Mouse (Mus musculus): Measurements from ENCODE around the gene Mgl2. TPM values are rescaled to one million over a fixed set of nuclear protein-coding genes. Genes with fewer than 3 reads are reported as not detected.
"Not testable (repeated sequence)": the region's sequence is repeated elsewhere in the genome, so short reads cannot be mapped to it uniquely, and the experiment has no call there.

The Mgl2 gene
- polyA plus RNA-seq, 1 experiment = 0.93 TPM

DNA sequence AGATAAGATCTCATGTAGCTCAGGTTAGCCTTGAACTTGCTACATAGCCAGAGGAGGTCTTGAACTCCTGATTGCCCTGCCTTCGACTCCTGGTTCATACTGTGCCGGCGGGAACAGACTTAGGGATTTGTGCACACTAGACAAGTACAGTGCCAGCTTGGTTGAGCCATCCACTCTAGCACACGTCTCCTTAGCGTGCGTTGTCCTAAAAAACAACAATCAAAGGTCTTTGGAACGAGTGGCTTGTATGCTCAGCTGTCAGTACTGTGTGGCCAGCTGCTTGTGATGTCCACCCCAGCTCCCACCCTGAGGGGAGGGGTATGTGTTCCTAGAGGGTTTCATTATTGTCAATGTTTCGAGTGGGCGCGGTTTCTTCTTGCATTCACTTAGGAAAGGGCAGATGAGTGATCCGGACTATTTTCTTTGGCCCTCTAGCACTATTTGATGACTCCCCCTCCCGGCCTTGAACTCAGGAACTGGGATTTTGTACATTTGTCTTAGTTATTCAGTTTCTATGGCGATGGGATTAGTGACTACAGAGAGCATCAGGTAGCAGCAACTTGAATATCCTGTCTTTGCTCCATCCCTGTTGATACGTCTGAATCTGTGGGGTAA is 26.3 kb upstream of the Mgl2 start:
- H3K36me3 ChIP-seq (ENCODE audit: control insufficient read depth, insufficient read depth, low read length) = no peaks in the 10 kb centered on the region
- no peak overlapping the region for H3K4me3 ChIP-seq (ENCODE audit: low read depth, low read length)
- H3K27ac ChIP-seq (ENCODE audit: insufficient read depth, low read depth, low read length) = no peak overlapping the region
- no peaks in the 10 kb centered on the region for H3K4me1 ChIP-seq (ENCODE audit: control insufficient read depth, insufficient read depth, insufficient read length, low read length)
- H3K27me3 ChIP-seq (ENCODE audit: control insufficient read depth, insufficient read depth, low read length) = no peaks in the 10 kb centered on the region; the same call in 1 of the 2 replicates
- WGBS = 77% methylated on average over 14 of the region's 14 CpGs
- TF ChIP-seq CTCF (IDR thresholded peaks at IDR 0.05; ENCODE audit: extremely low read depth, insufficient read length, insufficient replicate concordance, low read depth, low read length) (no peak), POLR2A (IDR thresholded peaks at IDR 0.05; ENCODE audit: low read depth, low read length) (no peak)

DNA sequence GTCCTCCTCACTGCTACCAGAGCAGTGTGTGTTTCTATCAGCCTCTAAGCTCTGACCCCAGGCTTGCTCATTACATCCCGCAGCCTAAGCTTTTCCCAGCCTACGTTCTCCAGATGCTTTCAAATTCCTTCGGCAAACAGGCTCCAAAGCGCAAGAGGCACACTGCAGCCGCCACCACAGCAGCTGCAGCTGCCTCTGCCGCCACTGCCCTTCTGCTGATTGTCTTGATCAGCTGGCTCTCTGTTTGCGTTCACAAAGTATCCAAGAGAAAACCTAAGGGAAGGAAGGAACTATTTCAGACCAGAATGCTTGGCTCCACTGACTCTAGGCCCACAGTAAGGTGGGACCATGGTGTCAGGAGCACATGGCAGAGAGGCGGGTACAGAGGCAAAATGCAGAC is 23.0 kb upstream of the Mgl2 start:
- no peak for TF ChIP-seq CTCF (IDR thresholded peaks at IDR 0.05; ENCODE audit: extremely low read depth, insufficient read length, insufficient replicate concordance, low read depth, low read length)
- TF ChIP-seq POLR2A (IDR thresholded peaks at IDR 0.05; ENCODE audit: low read depth, low read length) = no peak
- H3K27me3 ChIP-seq (ENCODE audit: control insufficient read depth, insufficient read depth, low read length) = no peaks in the 10 kb centered on the region; the same call in 1 of the 2 replicates
- 50% methylated on average over 8 of the region's 8 CpGs for WGBS

DNA sequence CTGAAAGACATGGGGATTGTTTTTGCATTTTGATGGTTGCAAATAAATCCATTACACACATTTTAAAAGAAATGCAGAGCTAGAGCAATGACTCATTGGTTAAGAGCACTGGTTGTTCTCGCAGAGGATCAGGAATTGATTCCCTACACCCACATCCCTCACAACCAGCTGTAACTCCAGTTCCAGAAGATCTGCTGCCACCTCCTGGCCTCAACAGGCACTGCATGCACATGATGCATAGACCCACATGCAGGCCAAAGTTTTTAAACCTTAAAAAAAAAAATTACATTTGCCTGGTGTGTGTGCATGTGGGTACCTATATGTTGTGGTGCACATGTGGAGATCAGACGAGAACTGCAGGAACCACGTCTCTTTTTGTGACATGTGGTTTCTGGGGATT is 20.0 kb upstream of the Mgl2 start:
- 69% methylated on average over 3 of the region's 3 CpGs for WGBS
- no peak for TF ChIP-seq POLR2A (IDR thresholded peaks at IDR 0.05; ENCODE audit: low read depth, low read length)
- peak; percentile 67; the same call in 1 of the 2 replicates for TF ChIP-seq CTCF (IDR thresholded peaks at IDR 0.05; ENCODE audit: extremely low read depth, insufficient read length, insufficient replicate concordance, low read depth, low read length)
- no peaks in the 10 kb centered on the region for H3K36me3 ChIP-seq (ENCODE audit: control insufficient read depth, insufficient read depth, low read length)
- H3K27ac ChIP-seq (ENCODE audit: insufficient read depth, low read depth, low read length) = no peak overlapping the region
- H3K4me3 ChIP-seq (ENCODE audit: low read depth, low read length) = no peak overlapping the region
- peaks cover 6% of the 10 kb centered on the region for H3K4me1 ChIP-seq (ENCODE audit: control insufficient read depth, insufficient read depth, insufficient read length, low read length)
- no peaks in the 10 kb centered on the region for H3K27me3 ChIP-seq (ENCODE audit: control insufficient read depth, insufficient read depth, low read length)

More for the DNA sequence above, 23.0 kb upstream of the Mgl2 start:
- no peaks in the 10 kb centered on the region for H3K36me3 ChIP-seq (ENCODE audit: control insufficient read depth, insufficient read depth, low read length)
- H3K27ac ChIP-seq (ENCODE audit: insufficient read depth, low read depth, low read length) = no peak overlapping the region
- H3K4me3 ChIP-seq (ENCODE audit: low read depth, low read length) = no peak overlapping the region
- no peaks in the 10 kb centered on the region for H3K4me1 ChIP-seq (ENCODE audit: control insufficient read depth, insufficient read depth, insufficient read length, low read length)

DNA sequence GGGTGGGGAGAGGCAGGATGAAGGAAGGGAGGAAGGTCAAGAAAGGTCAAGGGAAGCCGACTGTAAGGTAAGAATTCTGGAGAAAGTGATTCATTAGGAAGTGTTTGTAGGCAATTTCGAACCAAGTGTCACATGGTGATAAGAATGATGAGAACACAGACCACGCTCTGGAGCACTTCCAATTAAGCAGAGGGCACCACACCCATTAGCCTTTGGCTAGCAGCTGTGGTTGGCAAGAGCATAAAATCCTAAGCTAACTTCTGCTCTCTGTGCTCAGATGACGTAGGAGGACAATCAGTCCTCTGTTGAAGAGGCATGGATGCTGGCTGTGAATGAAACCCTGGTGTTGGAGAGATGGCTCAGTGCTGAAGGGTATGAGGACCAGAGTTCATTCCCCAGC is 15.6 kb upstream of the Mgl2 start:
- WGBS = 8% methylated on average over 4 of the region's 4 CpGs
- no peak overlapping the region for H3K27ac ChIP-seq (ENCODE audit: insufficient read depth, low read depth, low read length)
- H3K36me3 ChIP-seq (ENCODE audit: control insufficient read depth, insufficient read depth, low read length) = no peaks in the 10 kb centered on the region
- peaks cover 6% of the 10 kb centered on the region for H3K4me1 ChIP-seq (ENCODE audit: control insufficient read depth, insufficient read depth, insufficient read length, low read length)
- no peak for TF ChIP-seq CTCF (IDR thresholded peaks at IDR 0.05; ENCODE audit: extremely low read depth, insufficient read length, insufficient replicate concordance, low read depth, low read length)
- no peak for TF ChIP-seq POLR2A (IDR thresholded peaks at IDR 0.05; ENCODE audit: low read depth, low read length)
- no peaks in the 10 kb centered on the region for H3K27me3 ChIP-seq (ENCODE audit: control insufficient read depth, insufficient read depth, low read length)
- H3K4me3 ChIP-seq (ENCODE audit: low read depth, low read length) = no peak overlapping the region

DNA sequence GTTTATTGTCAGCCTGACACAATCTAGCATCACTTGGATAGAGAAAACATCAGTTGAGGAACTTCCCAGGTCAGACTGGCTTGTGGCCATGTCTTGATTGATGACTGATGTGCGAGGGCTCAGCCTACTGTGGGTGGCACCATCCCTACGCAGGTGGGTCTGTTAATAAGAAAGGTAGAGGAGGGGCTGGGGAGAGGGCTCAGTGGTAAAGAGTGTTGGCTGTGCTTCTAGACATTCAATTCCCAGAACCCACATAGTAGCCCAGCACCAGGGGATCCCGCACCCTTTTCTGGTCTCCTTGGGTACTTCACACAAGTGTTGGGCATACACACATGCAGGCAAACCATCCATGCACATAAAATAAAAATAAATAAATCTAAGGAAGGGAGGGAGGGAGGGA is 14.2 kb upstream of the Mgl2 start:
- Histone ChIP-seq H3K27ac (ENCODE audit: insufficient read depth, low read depth, low read length) (no peak overlapping the region), H3K4me3 (ENCODE audit: low read depth, low read length) (no peak overlapping the region), H3K36me3 (ENCODE audit: control insufficient read depth, insufficient read depth, low read length) (no peaks in the 10 kb centered on the region), H3K4me1 (ENCODE audit: control insufficient read depth, insufficient read depth, insufficient read length, low read length) (peaks cover 6% of the 10 kb centered on the region), H3K27me3 (ENCODE audit: control insufficient read depth, insufficient read depth, low read length) (no peaks in the 10 kb centered on the region)
- WGBS = 95% methylated on average over 3 of the region's 3 CpGs
- TF ChIP-seq POLR2A (IDR thresholded peaks at IDR 0.05; ENCODE audit: low read depth, low read length) = no peak

DNA sequence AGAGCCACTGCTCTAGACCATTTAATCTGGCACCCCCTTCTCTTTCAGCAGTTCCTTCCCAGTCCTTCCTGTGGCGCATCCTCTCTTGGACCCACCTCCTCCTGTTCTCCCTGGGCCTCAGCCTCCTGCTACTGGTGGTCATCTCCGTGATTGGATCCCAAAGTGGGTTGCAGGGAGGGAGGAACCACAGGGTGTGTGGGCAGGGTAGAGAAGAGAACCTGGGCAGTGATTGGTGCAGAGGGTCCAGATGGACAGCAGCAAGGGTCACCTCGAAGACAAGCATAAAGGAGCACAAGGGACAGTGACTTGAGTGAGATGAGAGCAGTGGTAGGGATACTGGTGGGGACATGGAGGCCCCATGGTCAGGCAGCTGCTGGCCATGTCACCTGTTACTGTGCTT is 4.9 kb downstream of the Mgl2 start:
- H3K27ac ChIP-seq (ENCODE audit: insufficient read depth, low read depth, low read length); H3K4me1 ChIP-seq (ENCODE audit: control insufficient read depth, insufficient read depth, insufficient read length, low read length); H3K4me3 ChIP-seq (ENCODE audit: low read depth, low read length); H3K27me3 ChIP-seq (ENCODE audit: control insufficient read depth, insufficient read depth, low read length); H3K36me3 ChIP-seq (ENCODE audit: control insufficient read depth, insufficient read depth, low read length): not testable (repeated sequence)
- 71% methylated on average over 3 of the region's 3 CpGs for WGBS

DNA sequence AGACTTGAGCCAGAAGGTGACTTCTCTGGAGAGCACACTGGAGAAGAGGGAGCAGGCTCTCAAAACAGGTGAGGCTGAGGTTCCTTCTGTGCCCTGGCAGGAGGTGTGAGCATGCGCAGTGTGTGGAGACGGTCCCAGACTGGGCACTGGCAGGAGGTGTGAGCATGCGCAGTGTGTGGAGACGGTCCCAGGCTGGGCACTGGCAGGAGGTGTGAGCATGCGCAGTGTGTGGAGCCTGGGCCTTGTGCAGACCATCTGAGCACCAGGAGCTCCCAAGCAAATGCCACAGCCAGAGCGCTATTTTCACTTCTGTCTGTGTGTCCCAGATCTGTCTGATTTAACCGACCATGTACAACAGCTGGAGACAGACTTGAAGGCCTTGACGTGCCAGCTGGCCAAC is 5.8 kb downstream of the Mgl2 start:
- H3K27ac ChIP-seq (ENCODE audit: insufficient read depth, low read depth, low read length); H3K36me3 ChIP-seq (ENCODE audit: control insufficient read depth, insufficient read depth, low read length); H3K4me3 ChIP-seq (ENCODE audit: low read depth, low read length); H3K4me1 ChIP-seq (ENCODE audit: control insufficient read depth, insufficient read depth, insufficient read length, low read length); H3K27me3 ChIP-seq (ENCODE audit: control insufficient read depth, insufficient read depth, low read length): not testable (repeated sequence)
- WGBS = 87% methylated on average over 8 of the region's 8 CpGs

DNA sequence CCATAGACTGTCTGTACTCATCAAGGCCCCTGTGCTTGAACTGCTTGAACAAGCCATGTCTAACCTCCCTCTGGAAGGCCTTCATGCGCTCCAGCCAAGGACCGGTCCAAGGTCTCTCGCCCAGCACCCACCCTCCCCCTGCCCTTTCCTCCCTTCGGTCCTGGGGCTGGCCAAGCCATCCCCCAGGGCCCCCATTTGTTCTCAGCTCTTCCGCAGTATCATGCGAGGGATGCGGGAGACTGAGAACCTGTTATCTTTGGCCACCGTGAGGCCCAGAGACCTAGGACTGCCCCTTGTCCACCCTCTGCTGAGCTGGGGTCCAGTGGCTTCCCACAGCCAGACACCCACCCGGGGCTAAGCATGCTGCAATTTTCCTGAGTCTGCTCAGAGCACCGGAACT is 9.0 kb downstream of the Mgl2 start:
- WGBS = 87% methylated on average over 10 of the region's 10 CpGs
- Histone ChIP-seq H3K4me3 (ENCODE audit: low read depth, low read length) (no peak overlapping the region), H3K27ac (ENCODE audit: insufficient read depth, low read depth, low read length) (no peak overlapping the region), H3K36me3 (ENCODE audit: control insufficient read depth, insufficient read depth, low read length) (no peaks in the 10 kb centered on the region), H3K4me1 (ENCODE audit: control insufficient read depth, insufficient read depth, insufficient read length, low read length) (no peaks in the 10 kb centered on the region), H3K27me3 (ENCODE audit: control insufficient read depth, insufficient read depth, low read length) (no peaks in the 10 kb centered on the region)
- no peak for TF ChIP-seq POLR2A (IDR thresholded peaks at IDR 0.05; ENCODE audit: low read depth, low read length)
- TF ChIP-seq CTCF (IDR thresholded peaks at IDR 0.05; ENCODE audit: extremely low read depth, insufficient read length, insufficient replicate concordance, low read depth, low read length) = no peak

Measured in small intestine, adult 2 months (tissue).